Mouse (Mus musculus) limb, embryonic 15.5 days (tissue): ENCODE measurements around the gene Tmem259. TPM values are rescaled to one million over a fixed set of nuclear protein-coding genes. Genes with fewer than 3 reads are reported as not detected.

Experiments used
- ATAC-seq: fragments of 200-750 bp; cut with Nextera tagmentation; 2 replicates; pipeline ENCODE4 v1.8.0; 2017; ENCODE audit warnings: low read depth, moderate TSS enrichment; ENCODE audit not compliant: insufficient number of reproducible peaks, low FRiP score, low TSS enrichment
- H3K27ac ChIP-seq: fragments of 300-500 bp; sonication (generic); 2 replicates; pipeline ENCODE4 v1.5.1; 2015; ENCODE audit warnings: moderate library complexity, mild to moderate bottlenecking, inconsistent platforms
- H3K27me3 ChIP-seq: fragments of 300-500 bp; sonication (generic); 2 replicates; pipeline ENCODE4 v1.6.1; 2015; ENCODE audit warnings: inconsistent platforms
- H3K36me3 ChIP-seq: fragments of 300-500 bp; sonication (generic); 2 replicates; pipeline ENCODE4 v1.6.1; 2015; ENCODE audit warnings: inconsistent platforms
- H3K4me1 ChIP-seq: fragments of 300-500 bp; sonication (generic); 2 replicates; pipeline ENCODE4 v1.6.1; 2015; ENCODE audit warnings: inconsistent platforms
- H3K4me2 ChIP-seq: fragments of 300-500 bp; sonication (generic); 2 replicates; pipeline ENCODE4 v1.6.1; 2015; ENCODE audit warnings: mild to moderate bottlenecking, inconsistent platforms
- H3K4me3 ChIP-seq: fragments of 300-500 bp; sonication (generic); 2 replicates; pipeline ENCODE4 v1.5.1; 2015; ENCODE audit warnings: mild to moderate bottlenecking, inconsistent platforms
- H3K9ac ChIP-seq: fragments of 300-500 bp; sonication (generic); 2 replicates; pipeline ENCODE4 v1.6.1; 2015; ENCODE audit warnings: inconsistent platforms
- H3K9me3 ChIP-seq: fragments of 300-500 bp; sonication (generic); 2 replicates; pipeline ENCODE4 v1.6.1; 2016; ENCODE audit warnings: inconsistent platforms
- WGBS: fragments of 180-500 bp; shearing (Covaris S2); methylation state at CpG from one replicate; pipeline ENCODE4 v1.1.7; 2015; 5-methylcytosine and 5-hydroxymethylcytosine counted together
- polyA plus RNA-seq: library from polyadenylated mRNA; unstranded; fragments of >200 nt; fragmentation: Nextera tagmentation; extraction: Ambion mirVana; gene quantifications from 2 replicates; pipeline ENCODE4 v1.2.1, GENCODE M21; 2015

The Tmem259 gene
- polyA plus RNA-seq, 1 experiment from 2014 or later, result 20.1 TPM

DNA sequence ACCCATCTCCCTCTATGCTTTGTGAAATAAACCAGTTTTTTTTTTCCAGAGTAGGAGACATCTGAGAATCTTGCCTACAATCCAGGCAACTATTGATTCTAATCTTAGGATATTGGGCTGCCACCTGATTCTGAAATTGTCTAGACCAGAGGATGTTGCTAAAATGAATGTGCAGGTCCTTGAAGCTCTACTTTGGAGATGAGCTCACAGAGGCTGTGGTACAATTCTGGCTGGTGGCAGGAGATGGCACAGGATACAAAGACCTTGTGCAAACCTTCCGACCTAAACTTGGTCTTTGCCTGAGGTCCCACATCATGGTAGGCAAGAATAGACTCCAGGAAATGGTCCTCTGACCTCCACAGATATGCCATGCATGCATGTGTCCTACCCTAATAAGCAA is 11.5 kb upstream of the Tmem259 start:
- Histone ChIP-seq H3K4me3 (no peak overlapping the region), H3K27ac (0 out of 2 replicates have a peak overlapping the region, but pooled peaks have one; percentile 3), H3K27me3 (peaks cover 16% of the 10 kb centered on the region; the same call in 1 of the 2 replicates), H3K9ac (no peak overlapping the region), H3K4me1 (peaks cover 19% of the 10 kb centered on the region), H3K4me2 (no peak overlapping the region), H3K36me3 (peaks cover 45% of the 10 kb centered on the region), H3K9me3 (no peaks in the 10 kb centered on the region)
- 86% methylated on average over 1 of the region's 1 CpGs for WGBS
- ATAC-seq, result no peak

DNA sequence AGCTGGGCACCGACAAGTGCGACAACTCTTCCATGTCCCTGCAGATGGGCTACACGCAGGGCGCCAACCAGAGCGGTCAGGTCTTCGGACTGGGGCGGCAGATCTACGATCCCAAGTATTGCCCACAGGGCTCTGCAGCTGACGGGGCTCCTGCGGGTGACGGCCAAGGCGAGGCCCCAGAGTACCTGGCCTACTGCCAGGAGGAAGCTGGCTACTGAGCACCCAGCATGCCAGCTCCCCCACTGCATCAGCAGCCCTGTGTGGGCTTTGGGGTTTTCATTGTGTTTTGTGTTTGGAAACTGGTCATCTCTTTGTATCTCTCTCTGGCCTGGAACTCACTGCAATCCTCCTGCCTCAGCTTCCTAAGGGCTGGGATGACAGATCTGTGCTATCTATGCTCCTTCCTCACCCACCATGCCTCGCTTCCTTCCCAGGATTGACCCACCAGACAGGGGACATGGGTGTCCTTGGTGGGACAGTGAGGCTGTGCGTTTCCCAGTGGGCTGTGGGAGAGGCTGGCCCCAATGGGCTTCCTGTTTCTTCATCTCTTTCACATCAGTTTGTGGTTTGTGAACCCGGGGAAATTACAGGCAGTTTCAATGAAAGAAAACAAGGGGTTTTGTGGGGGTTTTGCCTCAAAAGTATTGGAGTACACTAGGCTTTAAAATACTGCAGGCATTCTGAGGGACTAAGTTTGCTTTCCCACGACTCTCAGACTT is 10.4 kb upstream of the Tmem259 start:
- WGBS, result 85% methylated on average over 16 of the region's 16 CpGs
- Histone ChIP-seq H3K27me3 (peaks cover 13% of the 10 kb centered on the region; the same call in 1 of the 2 replicates), H3K9me3 (no peaks in the 10 kb centered on the region), H3K4me3 (no peak overlapping the region), H3K4me1 (peaks cover 25% of the 10 kb centered on the region), H3K4me2 (no peak overlapping the region), H3K36me3 (peaks cover 45% of the 10 kb centered on the region), H3K27ac (no peak overlapping the region), H3K9ac (no peak overlapping the region)
- ATAC-seq, result no peak

DNA sequence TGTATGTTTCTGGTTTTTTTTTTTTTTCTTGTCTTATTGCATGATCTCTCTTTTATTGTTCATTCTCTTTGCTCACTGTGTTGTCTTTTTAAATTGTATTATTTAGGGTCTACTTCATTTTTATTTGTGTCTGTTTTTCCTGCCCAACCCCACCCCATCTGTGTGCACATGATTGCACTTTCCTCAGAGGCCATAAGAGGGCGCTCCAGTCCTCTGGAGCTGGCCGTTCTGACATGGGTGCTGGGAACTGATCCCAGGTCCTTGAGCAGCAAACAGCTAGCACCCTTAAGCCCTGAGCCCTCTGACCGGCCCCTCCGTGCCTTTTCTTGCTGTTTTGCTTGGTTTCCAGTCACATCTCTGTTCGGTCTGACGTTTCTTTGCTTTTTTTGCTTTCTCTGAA is 7.4 kb upstream of the Tmem259 start:
- Histone ChIP-seq H3K36me3 (peaks cover 45% of the 10 kb centered on the region), H3K9me3 (no peaks in the 10 kb centered on the region), H3K27ac (no peak overlapping the region), H3K4me2 (no peak overlapping the region), H3K4me1 (peaks cover 34% of the 10 kb centered on the region), H3K9ac (no peak overlapping the region), H3K4me3 (no peak overlapping the region), H3K27me3 (no peaks in the 10 kb centered on the region)
- no peak for ATAC-seq
- WGBS, result 90% methylated on average over 6 of the region's 6 CpGs

DNA sequence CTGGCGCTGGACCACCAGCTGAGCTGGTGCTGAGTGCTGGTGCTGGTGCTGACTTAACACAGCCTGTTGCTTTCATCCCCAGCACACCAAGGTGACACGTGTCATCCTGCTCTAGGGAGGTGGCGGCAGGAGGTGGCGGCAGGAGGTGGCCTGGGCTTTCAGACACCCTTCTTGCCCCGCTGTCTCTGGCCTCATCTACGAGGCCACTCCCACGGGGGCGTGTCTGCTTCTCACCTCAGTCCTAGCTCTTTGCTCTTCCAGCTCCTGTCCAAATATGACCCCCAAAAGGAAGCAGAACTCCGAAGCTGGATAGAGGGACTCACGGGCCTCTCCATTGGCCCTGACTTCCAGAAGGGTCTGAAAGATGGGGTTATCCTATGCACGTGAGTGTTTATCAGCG is 7.0 kb upstream of the Tmem259 start:
- no peak overlapping the region for H3K4me3 ChIP-seq
- H3K4me2 ChIP-seq, result no peak overlapping the region
- no peak overlapping the region for H3K27ac ChIP-seq
- H3K27me3 ChIP-seq, result no peaks in the 10 kb centered on the region
- 72% methylated on average over 12 of the region's 12 CpGs for WGBS
- ATAC-seq, result no peak
- no peak overlapping the region for H3K9ac ChIP-seq
- peaks cover 45% of the 10 kb centered on the region for H3K36me3 ChIP-seq
- H3K4me1 ChIP-seq, result peaks cover 39% of the 10 kb centered on the region
- H3K9me3 ChIP-seq, result no peaks in the 10 kb centered on the region

DNA sequence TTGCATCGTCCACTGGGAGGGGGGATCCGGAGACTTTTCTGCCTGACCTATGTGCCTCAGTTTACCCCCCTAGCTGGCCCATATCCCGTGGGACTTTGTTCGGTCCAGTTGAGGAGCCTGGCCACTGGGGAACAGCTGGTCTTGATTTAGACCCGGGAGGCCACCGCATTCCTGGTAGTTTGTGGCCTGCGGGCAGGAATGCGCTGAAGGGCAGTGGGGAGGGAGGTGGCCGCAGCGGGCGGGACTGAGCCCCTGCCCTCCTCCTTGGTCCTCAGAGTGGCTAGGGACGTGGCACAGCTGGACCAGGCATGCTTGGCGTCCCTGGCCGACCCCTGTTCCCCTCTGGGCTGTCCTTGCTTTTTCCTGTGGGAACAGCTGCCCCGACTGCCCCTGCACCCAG is 5.7 kb upstream of the Tmem259 start:
- Histone ChIP-seq H3K9me3 (no peaks in the 10 kb centered on the region), H3K4me2 (peak overlapping the region; percentile 92), H3K4me3 (peak overlapping the region; percentile 61), H3K36me3 (peaks cover 42% of the 10 kb centered on the region), H3K27ac (peak overlapping the region; percentile 70), H3K4me1 (peaks cover 43% of the 10 kb centered on the region), H3K27me3 (no peaks in the 10 kb centered on the region), H3K9ac (peak overlapping the region; percentile 1; the same call in 1 of the 2 replicates)
- no peak for ATAC-seq
- 12% methylated on average over 14 of the region's 15 CpGs for WGBS

DNA sequence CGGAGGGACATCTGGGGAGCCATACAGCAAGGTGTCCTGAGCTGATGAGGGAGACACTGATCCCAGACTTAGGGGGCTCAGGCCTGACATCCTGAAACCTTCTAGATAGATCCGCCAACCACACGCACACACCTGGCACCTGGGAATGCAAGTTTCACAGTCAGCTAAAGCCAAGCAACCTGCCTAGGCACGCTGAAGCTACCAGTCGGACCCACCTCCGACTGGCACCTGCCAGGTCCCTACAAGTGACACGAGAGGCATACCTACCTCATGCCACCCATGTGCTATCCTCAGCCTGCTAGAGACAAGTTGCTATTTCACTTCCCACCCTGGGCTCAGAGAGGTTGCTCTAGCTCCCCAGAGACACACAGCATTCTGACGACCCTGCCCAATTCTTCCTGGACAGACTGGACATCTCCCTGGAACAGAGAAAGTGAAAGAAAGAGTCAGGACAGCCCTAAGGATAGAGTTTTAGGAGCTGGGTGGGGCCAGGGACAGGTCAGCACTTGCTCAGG is 5.2 kb upstream of the Tmem259 start:
- peaks cover 43% of the 10 kb centered on the region for H3K4me1 ChIP-seq
- WGBS, result 23% methylated on average over 8 of the region's 8 CpGs
- no peaks in the 10 kb centered on the region for H3K27me3 ChIP-seq
- peaks cover 36% of the 10 kb centered on the region for H3K36me3 ChIP-seq
- H3K9me3 ChIP-seq, result no peaks in the 10 kb centered on the region
- peak overlapping the region; percentile 67 for H3K9ac ChIP-seq
- peak overlapping the region; percentile 61 for H3K4me3 ChIP-seq
- no peak for ATAC-seq
- peak overlapping the region; percentile 99 for H3K27ac ChIP-seq
- H3K4me2 ChIP-seq, result peak overlapping the region; percentile 92

DNA sequence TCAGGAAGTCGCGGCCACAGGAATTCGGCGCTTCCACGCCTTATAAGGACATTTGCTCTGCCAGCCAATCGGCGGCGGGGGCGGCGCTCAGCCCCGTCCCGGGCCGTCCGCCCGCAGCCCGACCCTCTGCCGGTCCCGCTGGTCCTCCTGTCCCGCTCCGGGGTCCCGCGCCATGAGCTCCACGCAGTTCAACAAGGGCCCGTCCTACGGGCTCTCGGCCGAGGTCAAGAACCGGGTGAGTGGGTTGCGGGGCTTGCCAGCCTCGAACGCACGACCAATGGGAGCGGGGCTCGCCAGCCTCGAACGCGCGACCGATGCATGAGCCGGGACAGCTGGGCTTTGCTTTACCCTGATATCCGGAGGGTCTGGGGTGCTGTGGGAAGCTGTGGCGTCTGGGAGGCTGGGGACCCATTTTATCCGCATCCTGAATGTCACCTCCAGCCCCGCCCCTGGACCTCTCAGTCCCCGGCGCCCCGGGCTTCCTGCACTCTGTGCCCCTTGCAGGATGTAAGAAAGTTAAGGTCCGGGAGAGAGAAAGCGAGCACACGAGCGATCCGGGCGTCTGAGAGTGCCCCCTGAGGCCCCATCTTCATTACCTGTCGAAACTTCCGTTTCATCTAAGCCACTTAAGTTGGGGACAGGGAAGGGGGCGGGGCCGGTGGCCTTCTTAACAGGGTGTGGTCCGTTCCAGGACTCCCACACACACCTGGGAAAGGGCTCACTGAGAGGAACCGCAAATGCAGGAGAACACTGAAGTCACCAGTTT is 4.6 kb upstream of the Tmem259 start, which contains the start of gene Cnn2:
Gene Cnn2 (plus strand): TSS at position 79 of the 766 bp plus-strand sequence.
- peak within 1 kb of the TSS; percentile 99 for H3K27ac ChIP-seq
- H3K4me1 ChIP-seq, result peaks cover 43% of the 10 kb centered on the region
- peaks cover 30% of the 10 kb centered on the region for H3K36me3 ChIP-seq
- WGBS, result under 1% methylated on average over 59 of the region's 59 CpGs
- H3K9me3 ChIP-seq, result no peaks in the 10 kb centered on the region
- H3K4me2 ChIP-seq, result peak within 1 kb of the TSS; percentile 92
- no peaks in the 10 kb centered on the region for H3K27me3 ChIP-seq
- no peak for ATAC-seq
- peak within 1 kb of the TSS; percentile 61 for H3K4me3 ChIP-seq
- H3K9ac ChIP-seq, result peak within 1 kb of the TSS; percentile 67

DNA sequence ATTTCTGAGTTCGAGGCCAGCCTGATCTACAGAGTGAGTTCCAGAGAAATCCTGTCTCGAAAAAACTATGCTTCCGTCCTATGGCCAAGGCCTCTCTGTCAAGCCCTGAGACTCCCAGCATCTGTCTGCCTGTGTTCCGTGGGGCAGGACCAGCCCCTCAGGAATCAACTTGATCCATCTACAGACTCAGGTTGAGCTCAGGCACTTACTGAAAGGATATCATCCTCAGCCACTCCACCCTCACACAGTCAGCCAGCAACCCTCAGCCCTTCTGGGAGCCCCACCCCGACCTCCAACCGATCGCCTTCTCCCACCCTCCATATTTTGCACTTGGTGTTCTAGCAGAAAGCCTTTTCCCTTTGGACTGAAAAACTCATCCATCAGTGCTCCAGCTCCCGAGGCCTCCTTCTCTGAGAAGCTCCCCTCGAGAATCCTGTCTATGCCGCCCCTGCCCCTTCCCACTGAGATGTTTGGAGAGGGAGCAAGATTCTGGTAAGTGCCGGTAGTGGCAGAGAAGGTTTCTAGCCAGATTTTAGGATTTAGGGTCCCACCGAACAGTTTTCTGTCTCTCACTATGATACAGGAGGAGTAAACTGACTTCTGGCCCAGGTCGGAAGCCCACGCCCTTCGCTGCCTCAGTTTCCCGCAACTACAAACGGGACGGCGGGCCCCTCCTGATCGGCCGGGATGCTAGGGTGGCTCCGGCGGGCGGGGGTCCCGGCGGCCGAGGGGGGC is 3.8 kb upstream of the Tmem259 start:
- Histone ChIP-seq H3K36me3 (peaks cover 22% of the 10 kb centered on the region), H3K4me3 (peak overlapping the region; percentile 61), H3K27me3 (no peaks in the 10 kb centered on the region), H3K27ac (peak overlapping the region; percentile 99), H3K4me1 (peaks cover 50% of the 10 kb centered on the region), H3K9me3 (no peaks in the 10 kb centered on the region), H3K4me2 (peak overlapping the region; percentile 92), H3K9ac (peak overlapping the region; percentile 67)
- ATAC-seq, result no peak
- 9% methylated on average over 27 of the region's 27 CpGs for whole genome bisulfite sequencing

DNA sequence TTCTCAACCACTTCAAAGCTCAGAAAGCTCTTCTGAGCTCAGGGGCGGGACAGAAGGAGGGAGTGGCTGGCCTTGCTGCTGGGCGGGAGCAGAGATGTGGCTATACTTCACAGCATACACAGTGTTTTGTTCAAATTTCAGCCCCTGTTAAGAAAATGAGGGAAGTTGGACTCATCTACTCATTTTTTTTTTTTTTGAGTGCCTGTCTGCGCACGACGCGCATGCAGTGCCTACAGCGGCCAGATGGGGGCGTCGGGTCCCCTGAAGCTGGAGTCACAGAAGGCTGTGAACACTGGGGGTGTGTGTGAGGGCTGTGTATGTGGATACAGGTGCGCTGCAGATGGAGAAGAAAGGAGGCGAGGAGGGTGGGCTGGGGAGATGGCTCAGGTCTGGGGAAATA is 2.8 kb upstream of the Tmem259 start:
- H3K9ac ChIP-seq, result no peak overlapping the region
- ATAC-seq, result no peak
- H3K4me2 ChIP-seq, result peak overlapping the region; percentile 92
- 4% methylated on average over 11 of the region's 11 CpGs for WGBS
- H3K27ac ChIP-seq, result peak overlapping the region; percentile 99
- H3K4me1 ChIP-seq, result peaks cover 57% of the 10 kb centered on the region
- H3K9me3 ChIP-seq, result no peaks in the 10 kb centered on the region
- H3K27me3 ChIP-seq, result no peaks in the 10 kb centered on the region
- peak overlapping the region; percentile 61; the same call in 1 of the 2 replicates for H3K4me3 ChIP-seq
- peaks cover 15% of the 10 kb centered on the region for H3K36me3 ChIP-seq

DNA sequence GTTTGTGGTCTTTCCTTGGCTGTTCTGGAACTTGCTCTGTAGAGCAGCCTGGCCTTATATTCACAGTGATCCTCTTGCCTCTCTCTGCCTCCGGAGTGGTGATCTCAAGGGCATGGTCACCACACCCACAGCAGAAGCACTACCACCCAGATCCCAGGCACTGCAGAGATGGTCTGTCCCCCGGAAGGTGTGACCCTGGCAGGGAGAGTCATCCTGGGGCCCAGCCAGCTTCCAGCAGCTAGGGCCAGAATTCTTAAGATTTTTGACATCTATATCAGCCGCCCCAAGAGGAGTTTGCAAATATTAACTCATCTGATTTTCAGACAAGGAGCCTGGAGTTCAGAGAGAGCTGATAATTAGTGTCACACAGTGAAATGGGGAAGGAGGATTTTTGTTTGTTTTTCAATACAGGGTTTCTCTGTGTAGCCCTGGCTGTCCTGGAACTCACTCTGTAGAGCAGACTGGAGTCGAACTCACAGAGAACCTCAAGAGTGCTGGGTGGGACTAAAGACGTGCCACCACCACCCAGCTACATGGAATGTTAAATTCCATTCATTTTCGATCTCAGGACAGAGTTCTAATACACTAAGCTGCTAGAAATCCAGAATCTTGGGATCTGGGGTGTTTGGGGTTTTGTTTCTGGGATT is 2.2 kb upstream of the Tmem259 start:
- no peak for ATAC-seq
- H3K27ac ChIP-seq, result peak overlapping the region; percentile 99
- 0 out of 2 replicates have a peak overlapping the region, but pooled peaks have one; percentile 41 for H3K9ac ChIP-seq
- peaks cover 9% of the 10 kb centered on the region for H3K36me3 ChIP-seq
- H3K27me3 ChIP-seq, result no peaks in the 10 kb centered on the region
- peaks cover 62% of the 10 kb centered on the region for H3K4me1 ChIP-seq
- 27% methylated on average over 6 of the region's 6 CpGs for WGBS
- peak overlapping the region; percentile 81 for H3K4me3 ChIP-seq
- H3K4me2 ChIP-seq, result peak overlapping the region; percentile 92
- no peaks in the 10 kb centered on the region for H3K9me3 ChIP-seq
